Mouse (Mus musculus) kidney, adult 11 months (tissue): Measurements from ENCODE around the gene Carns1.
"Not testable (repeated sequence)": the region's sequence is repeated elsewhere in the genome, so short reads cannot be mapped to it uniquely, and the experiment has no call there.

ENCODE experiments used
- DNase-seq: peaks from one replicate; pipeline ENCODE4 v3.0.0; 2022

Gene Carns1

GRCm38 (mm10) chr19:4125741-4126696 lies 49.3 kb downstream of the Carns1 start, which contains the start of gene Aip:
TSS of gene Aip (minus strand) at chr19:4125858.
- peak; percentile 98 for DNase-seq

GRCm38 (mm10) chr19:4125268-4125667 lies 50.0 kb downstream of the Carns1 start:
- not testable (repeated sequence) for DNase-seq

DNA sequence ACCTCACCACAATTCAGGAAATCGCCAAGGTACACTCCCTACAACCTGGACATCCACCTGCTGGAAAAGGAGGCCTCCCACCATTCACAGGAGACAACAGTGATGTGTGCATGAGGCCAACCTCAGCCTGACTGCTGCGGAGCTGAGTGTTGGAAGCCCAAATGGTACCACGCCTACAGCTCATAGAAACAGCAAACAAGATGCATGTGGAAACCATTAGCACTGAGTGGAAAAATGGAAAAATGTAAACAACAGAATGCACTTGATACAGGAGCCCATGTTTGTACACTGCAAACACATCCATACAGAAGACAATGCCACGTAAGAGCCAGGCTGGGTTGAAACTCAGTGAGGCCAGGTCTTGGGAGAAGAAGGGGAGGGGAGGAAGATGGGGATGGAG lies 50.8 kb downstream of the Carns1 start:
- DNase-seq, result no peak

GRCm38 (mm10) chr19:4122411-4123370 lies 52.6 kb downstream of the Carns1 start:
- no peak for DNase-seq

DNA sequence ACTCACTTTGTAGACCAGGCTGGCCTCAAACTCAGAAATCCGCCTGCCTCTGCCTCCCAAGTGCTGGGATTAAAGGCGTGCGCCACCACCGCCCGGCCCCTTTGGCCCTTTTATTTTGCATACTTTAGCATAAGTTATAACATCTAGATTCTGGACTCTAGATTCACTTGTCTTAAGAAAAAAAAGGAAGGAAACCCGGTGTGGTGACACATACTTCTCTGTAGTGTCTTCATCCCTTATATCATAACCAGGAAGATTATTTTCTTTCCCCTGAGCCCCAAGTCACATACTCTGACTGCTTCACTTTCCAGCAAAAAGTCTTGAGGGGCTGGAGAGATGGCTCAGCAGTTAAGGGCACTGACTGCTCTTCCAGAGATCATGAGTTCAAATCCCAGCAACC lies 53.4 kb downstream of the Carns1 start:
- not testable (repeated sequence) for DNase-seq

- DNase-seq, result peak; percentile 99
Measured at GRCm38 (mm10) chr19:4121097-4121805, 54.0 kb downstream of the Carns1 start.

DNA sequence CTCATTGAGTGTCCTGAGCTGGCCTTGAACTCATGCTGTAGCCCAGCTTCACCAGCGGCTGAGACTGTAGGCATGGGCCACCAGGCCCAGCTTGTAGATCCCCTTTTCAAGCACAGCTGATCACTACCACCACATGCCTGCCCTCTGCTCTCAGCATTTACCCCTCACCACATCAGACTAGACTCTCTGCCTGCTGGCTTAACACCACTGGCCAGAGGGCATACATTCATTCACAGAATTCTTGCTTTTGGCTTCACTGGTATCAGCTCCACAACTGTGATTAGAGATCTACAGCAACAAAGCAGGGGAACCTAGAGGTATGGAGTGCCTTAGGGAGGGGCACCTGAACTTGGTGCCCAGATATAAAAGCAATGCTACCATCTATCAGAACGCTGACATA lies 54.8 kb downstream of the Carns1 start:
- no peak for DNase-seq

DNA sequence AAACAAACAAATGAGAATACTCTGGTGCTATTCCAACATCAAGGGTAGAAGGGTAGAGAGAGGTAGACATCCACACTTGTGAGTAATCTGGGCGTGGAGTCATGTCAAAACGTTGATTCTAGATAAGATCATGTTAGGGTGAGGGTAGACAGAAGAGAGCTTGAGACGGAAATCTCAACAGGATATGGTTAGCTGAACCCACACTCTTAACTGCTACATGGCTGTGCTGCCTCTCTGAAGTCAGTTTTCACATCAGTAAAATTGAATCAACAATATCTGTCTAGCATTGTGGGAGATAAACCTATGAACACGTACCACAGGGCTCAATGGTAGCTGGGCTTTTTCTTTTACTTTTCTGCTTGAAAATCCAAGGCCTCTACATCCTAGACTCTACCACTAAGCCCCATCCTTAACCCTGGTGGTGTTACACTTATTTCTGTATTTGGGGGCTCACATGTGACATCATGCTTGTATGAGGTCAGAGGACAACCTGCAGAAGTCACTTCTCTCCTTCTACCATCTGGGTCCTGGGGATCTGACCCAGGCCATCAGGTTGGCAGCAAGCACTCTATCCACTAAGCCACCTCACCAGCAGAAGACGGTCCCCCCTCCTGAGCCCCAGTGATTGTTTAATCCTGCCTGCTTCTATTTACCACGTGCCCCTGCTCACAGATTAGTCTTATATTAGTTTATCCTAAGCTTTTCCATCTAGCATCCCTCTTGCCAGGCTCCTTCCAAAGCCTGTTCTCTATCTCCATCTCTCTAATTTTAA lies 55.4 kb downstream of the Carns1 start:
- DNase-seq, result no peak

DNA sequence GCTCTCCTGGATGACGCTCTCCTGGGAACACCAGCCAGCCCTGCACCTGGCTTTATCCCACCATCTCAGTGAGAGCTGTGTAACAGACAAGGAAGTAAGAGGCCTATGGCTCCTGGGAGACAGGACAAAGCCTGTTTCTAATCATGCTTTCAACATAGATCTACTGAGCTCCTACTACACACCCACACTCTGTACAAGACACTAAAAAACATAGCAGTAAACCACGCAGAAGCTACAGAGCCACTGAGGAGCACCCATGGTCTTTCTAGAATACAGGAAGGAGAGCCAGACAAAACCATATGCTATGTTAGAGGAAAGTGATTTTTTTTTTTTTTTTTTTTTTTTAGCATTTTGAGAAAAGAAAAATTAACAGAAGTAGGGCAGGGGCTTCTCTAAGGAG lies 56.9 kb downstream of the Carns1 start:
- DNase-seq, result no peak

DNA sequence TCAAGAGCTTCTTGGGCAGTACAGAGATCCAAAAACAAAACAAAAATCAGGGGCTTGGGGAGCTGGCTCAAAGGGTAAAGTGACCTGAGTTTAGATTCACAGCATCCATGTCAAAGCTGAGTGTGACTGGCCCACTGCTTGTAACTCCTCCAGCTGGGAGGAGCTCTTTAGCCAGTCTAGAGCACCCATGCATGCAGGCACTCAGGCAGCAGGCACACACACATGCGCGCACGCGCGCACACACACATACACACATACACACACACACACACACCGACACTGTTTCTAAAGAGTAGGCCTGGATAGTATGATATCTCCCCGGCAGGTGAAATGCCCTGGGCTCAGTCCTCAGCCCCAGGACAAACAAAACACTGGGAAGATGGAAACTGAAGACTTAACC lies 58.3 kb downstream of the Carns1 start:
- DNase-seq, result no peak

DNA sequence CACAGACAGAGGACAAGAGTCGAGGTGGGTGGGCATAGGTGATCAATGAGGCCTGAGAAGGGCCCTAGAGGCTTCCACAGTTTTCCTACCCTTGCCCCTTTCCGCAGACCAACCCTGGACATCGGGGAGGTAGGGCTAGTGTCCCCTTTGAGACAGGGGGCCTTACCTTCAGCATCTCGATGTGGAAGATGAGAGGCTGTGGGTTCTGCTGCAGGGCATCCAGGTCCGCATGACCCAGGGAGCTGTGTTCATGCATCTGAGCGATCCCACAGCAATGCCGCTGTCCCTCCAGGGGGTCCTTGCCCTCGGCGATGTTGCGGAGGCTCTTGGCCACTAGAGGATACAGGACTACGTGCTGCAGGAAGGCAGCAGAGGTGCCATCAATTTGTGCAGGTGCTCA lies 59.5 kb downstream of the Carns1 start:
- DNase-seq, result no peak

- DNase-seq, result no peak
Measured at GRCm38 (mm10) chr19:4115144-4115543, 60.1 kb downstream of the Carns1 start.

- DNase-seq, result no peak
Measured at GRCm38 (mm10) chr19:4114551-4114950, 60.7 kb downstream of the Carns1 start.
